Mouse (Mus musculus) spleen, postnatal 10 days (tissue): ENCODE data around the gene Vmn2r14.
"Not testable (repeated sequence)": the region's sequence is repeated elsewhere in the genome, so short reads cannot be mapped to it uniquely, and the experiment has no call there.

ENCODE experiments used
- DNase-seq, 2 experiments: peaks; one replicate each; pipeline ENCODE4 v3.0.0; 2021 to 2022; ENCODE audit warnings: low spot score in 2 of 2

The Vmn2r14 gene

DNA sequence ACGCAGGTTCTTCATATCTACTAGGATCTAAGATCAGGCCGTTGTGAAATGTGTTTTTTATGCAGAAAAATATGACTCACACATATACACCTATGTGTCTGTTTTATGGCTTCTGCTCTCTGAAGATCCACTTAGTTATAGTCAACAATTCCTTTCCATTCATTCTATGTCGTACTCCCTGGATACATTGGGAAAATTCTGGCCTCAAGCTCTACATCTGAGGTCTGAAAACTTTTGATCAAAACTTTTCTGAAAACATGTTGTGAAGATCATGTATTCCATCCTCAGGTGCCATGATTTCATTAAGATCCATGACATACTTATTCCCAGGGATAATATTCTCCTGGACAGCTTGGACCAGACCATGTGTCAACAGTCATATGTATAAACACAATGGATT, at the start of gene Vmn2r14:
Gene Vmn2r14 (minus strand): TSS at position 101 of the 400 bp plus-strand sequence.
- DNase-seq = no peak

DNA sequence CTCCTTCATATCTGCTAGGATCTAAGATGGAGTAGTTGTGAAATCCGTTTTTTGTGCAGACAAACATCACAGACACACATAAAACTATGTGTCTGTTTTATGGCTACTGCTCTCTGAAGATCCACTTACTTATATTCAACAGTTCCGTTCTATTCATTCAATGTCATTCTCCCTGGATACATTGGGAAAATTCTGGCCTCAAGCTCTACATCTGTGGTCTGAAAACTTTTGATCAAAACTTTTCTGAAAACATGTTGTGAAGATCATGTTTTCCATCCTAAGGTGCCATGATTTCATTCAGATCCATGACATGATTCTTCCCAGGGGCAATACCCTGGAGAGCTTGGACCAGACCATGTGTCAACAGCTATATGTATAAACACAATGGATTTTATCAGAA, 32.4 kb downstream of the Vmn2r14 start, which contains the start of gene Vmn2r13:
Gene Vmn2r13 (minus strand): TSS at position 101 of the 400 bp plus-strand sequence.
- DNase-seq = not testable (repeated sequence)

DNA sequence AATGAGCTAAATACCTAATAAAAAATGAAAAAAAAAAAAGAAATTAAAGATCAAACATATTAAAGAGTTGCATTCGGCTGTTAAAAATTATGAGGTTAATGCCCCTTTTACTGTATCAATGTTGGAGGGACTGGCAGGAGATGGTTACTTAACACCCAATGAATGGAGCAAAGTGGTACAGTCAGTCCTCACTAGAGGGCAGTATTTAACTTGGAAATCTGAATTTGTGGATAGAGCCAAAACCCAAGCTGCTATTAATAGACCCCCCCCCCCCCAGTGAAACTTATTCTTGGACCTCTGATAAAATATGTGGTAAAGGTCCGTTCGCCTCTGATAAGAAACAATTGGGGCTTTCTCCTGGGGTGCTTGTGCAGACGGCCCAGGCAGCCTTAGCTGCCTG, 57.7 kb downstream of the Vmn2r14 start:
- DNase-seq = not testable (repeated sequence)
